Mouse (Mus musculus) liver, adult 2 months (tissue): Measurements from ENCODE around the gene Tprn.

Experiments used
- CTCF ChIP-seq: fragments of 200-500 bp; IDR thresholded peaks from 2 replicates; pipeline ENCODE4 v1.5.1; 2011; ENCODE audit warnings: low read depth, low read length, control low read depth
- POLR2A ChIP-seq: fragments of 200-500 bp; IDR thresholded peaks from 2 replicates; pipeline ENCODE4 v1.6.1; 2011; ENCODE audit warnings: low read length, control low read depth; ENCODE audit not compliant: insufficient read depth; ENCODE audit errors: extremely low read depth

DNA sequence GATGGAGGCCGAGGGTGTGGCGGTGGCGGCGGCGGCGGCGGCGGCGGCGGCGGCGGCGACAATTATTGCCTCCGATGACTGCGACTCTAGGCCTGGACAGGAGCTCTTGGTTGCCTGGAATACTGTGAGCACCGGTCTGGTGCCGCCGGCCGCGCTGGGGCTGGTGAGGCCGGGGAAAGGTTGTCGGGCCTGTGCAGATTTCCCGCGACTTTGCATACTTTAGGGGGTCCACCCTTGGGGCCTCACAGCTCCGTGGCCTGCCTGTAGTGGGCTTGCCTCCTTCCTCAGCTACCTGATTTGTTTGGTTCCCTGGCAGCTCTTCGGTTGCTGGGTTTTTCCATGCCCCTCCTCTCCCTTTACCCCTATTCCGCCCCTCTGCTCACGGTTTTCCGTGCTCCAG lies 10.1 kb downstream of the Tprn start:
- TF ChIP-seq POLR2A (no peak), CTCF (no peak)
